Mouse (Mus musculus): Measurements from ENCODE around the gene Morn1. TPM values are rescaled to one million over a fixed set of nuclear protein-coding genes. Genes with fewer than 3 reads are reported as not detected.

Gene Morn1
- total RNA-seq, 2 experiments from 2014 or later: 11.6 to 12.6 TPM

GRCm38 (mm10) chr4:155140795-155141265, 54.5 kb downstream of the Morn1 start:
- no peak for DNase-seq

DNA sequence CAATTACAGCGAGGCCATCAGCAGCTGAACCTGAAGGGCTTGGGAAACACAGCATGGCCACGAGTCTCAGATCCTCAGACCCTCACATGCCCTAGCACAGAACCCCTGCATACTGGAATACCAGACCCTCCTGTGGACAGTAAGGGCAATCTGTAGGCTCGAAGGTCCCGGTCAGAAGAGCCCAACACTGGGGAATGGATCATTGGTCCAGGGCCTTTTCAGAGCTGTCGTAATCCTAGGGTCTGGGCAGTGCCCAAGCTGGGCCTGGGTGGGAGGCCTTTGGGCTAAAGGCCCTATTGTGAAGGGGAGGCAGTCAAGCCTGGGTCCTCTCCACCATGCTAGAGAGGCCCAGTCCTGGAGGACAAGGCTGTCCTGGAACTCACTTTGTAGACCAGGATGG, 56.5 kb downstream of the Morn1 start:
- DNase-seq: no peak

DNA sequence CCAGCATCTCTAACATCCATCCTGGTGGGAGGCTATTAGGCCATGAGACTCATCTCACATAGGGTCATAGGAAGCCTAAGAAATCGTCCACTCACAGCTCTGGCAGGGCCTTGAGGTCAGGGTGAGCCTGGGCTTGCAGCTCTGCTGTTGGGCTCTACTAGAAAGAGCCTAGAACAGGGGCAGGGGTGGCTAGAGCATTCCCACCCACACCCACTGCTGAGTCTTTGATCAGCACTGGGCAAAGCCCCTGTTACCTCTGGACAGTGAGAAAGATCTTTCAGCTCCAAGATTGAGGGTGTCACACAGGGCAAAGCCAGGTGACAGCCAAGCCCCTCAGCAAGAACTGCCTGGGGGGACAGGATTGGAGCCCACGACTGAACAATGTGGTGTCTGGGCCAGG, 57.0 kb downstream of the Morn1 start:
- no peak for DNase-seq

DNA sequence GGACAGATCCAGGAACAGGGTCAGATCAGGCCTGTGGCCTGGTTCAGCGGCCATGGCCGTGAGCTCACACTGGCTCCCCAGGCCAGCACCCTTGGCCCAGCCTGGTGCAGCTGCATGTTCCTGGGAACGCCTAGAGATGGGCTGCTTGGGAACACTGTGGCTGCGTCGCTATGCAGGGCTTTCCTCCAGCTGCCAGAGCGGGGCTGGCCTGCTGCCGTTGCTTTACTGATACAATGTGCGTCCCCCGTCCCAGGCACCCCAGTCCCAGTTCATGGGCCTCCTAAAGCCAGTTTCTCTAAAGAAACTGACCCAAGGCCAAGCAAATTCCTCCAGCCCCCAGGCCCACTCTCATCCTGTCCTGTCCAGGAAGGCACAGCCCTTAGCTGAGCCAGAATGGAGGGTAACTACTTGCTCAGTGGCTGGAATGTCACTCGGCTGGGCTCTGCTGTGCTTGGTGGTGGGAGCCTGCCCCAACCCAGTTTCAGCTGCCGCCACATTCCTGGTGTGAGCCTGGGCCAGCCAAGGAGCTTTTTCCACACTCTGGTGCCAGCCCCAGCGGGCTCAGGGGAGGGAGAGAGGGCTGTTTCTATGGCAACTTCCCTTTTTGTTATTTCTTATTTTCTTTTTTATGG, 57.6 kb downstream of the Morn1 start:
- DNase-seq: peak; percentile 65 to 73

DNA sequence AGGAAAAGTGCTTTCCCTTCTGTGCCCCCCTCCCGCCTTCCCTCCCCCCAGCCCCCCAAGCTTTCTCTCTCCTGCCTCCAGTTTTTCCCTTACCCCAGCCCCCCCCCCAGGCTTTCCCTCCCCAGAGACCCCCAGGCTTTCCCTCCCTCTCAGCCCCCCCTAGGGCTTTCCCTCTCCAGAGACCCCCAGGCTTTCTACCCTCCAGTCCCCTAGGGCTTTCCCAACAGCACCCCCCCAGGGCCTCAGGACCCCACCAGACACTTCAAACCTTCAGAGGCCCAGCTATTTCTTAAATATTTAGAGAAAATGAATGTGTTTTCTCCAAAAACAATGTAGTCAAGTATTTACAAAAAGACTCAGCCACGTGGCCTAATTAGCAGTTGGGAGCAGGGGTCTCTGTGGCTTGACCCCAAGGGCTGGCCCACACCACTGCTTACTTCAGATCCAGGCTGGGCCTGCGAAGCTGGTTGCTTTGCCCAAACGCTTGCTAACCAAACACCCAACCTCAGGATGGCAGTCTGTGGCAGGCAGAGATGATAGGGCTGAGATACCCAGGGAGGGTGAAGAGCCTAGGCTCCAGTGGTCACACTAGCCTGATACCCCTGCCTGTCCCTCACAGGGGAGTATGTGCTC, 58.3 kb downstream of the Morn1 start:
- DNase-seq: no peak

GRCm38 (mm10) chr4:155146107-155146823, 59.9 kb downstream of the Morn1 start:
- no peak for DNase-seq

DNA sequence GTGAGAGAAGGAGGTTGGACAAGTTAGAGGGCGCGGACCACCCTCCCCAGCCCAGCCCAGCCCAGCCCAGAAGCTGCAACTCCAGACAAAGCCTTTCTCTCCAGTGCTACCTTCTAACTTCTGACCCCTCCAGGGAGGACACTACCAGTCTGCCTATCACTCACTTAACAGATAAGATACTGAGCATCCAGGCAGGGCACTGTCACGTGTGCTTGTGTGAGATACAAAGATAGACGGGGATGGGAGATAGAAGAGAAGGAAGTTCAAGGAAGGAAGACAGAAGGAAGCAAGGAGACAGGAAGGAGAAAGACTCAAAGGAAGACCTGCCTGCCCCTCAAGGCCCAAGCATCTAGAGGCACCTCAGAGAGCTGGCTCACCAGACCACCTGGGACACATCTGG, 62.1 kb downstream of the Morn1 start:
- no peak for DNase-seq

GRCm38 (mm10) chr4:155148910-155149698, 62.7 kb downstream of the Morn1 start:
- DNase-seq: no peak

- DNase-seq: no peak
These were observed 63.5 kb downstream of the Morn1 start for GRCm38 (mm10) chr4:155149941-155150275.

DNA sequence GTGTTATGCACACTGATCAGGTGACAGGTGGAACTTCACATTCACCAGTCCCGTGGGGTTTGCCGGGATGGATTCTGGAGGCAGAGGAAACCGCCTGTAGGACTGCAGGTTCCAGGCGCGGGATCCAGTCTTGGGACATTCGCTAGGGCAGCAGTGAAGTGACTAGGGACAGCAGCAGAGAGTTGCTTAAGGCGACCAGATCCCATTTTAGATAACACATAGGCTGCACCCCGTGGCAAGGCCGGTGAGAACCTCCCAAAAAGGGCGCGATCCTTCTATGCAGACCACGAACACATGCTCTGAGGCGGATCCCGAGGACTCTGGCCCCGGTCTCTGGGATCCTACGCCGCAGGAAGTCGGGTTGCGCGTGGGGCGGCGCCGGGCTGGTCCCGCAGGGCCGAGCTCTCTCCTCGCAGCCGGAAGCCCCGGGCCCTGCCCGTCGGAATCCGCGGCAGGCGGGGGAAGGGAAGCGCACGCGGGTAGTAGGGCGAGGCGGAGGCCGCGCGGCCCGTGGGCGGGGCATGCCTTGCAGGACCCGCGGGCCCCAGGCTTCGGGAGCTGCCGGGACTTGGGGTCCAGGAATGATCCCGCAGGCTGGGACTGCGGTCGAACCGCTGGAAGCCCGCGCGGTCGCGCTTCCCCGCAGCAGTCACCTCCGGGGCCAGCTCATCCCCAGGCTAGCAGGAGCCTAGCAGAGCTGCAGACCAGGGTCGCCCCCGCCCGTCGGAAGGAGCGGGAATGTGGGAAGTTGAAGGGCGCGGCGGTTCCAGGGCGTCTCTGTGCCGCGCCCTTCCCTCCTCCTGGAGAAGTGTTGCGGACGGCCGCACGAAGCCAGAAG, 64.1 kb downstream of the Morn1 start:
- DNase-seq: peak; percentile 64 to 69

DNA sequence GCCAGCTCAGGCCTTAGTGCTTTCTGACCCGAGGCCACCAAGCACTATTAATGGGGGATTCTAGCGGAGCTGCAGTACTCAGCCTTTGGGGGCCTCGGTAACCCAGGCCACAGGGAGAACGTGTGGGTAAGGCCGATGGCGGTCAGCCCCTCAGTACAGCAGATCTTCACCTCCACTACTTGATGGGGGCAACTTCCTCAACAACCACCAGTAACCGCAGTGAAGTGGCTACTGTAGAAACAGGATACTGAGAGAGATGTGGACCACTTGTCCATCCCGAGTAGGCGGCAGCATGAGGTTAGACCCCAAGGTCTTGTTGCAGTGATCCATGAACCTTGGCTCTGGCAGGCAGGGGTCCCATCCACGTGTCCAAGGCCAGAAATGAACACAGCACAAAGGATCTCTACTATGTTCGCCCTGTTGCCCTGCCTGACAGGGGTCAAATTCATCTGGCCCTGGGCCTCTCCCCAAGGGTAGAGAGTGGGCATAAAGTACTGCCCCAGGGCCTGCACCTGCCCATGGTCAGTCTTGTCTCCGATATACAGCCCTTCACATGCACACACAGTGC, 64.9 kb downstream of the Morn1 start:
- no peak for DNase-seq

DNA sequence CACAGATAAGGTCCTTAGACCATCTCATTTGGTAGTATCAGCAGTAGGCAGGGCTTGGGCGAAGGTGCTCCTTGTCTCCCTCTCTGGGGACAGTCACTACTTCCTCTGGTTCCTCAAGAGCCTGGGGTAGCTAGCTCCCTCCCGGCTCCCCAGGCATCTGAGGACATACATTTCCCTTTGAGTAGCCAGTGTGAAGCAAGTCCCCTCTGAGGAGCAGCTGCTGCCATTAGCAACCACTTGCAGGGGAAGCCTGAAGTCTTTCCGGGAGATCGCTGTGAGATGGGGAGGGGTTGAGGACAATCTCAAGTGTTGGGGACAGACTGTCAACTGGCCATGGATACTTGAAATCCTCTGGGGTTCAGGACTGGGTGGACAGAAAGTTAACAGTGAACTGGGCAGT, 65.5 kb downstream of the Morn1 start:
- no peak for DNase-seq

DNA sequence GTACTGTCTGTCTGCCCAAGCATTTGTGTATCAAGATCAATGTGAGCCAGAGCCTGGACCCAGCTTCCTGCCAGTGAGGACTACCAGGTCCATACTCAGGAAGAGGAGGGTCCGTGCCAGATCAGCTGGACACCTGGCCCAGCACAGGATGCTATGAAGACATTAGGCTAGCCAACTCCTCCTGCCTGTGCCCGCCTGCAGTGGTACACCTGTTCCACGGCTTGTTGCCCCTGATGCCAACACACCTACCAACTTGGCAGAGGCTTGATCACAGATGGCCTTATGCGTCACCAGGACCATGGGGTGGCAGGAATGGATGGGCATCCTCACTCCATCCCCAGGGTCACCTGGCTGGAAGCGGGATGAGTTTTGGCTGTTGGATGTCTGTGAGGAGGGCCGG, 66.1 kb downstream of the Morn1 start:
- DNase-seq: no peak

DNA sequence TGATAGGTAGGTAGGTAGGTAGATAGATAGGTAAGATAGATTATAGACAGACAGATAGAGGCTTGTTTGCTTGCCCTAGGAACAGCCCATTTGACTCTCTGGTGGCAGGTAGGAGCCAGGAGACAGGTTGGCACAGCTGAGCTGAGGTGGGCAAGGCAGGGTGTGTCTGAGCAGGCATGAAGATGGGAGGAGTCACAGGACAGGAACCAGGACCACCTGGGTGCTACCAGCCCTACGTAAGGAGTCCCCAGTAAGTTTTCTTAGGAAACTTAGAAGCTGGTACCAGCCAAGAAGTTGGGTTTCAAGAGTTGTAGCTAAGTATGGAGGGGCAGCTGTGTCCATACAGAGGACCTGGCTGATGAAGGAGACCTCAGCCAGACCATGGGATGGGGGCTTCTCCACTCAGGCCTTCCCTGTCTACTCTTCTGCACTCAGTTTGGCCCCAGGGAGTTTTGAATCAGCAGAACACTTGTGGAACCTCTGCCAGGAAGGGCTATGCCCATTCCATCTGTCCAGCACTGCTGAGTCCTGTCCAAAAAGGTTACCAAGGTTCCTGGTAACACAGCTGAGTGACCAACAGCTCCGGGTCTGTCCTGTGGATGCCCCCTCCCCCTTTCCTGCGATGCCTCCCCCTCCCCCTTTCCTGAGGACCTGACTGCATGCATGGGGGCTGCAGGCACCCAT, 67.2 kb downstream of the Morn1 start:
- DNase-seq: no peak

DNA sequence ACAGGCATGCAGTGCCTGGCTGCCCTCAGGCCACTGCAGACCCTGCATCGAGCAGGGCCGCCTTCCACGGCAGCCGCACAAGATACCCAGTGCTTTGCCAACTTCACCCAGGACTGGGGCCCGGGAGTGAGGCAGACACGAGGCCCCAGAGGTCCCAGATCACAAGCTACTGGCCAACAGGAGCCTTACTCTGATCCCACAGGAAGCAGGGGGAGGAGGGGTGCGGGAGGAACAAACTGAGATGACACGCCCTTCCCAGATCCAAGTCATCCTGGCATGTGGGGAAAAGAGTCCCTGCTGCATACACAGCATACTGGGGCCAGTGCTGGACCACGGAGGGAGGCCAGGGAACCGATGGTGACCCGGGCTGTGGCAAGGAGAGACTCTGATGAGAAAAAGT, 68.6 kb downstream of the Morn1 start:
- DNase-seq: no peak

DNA sequence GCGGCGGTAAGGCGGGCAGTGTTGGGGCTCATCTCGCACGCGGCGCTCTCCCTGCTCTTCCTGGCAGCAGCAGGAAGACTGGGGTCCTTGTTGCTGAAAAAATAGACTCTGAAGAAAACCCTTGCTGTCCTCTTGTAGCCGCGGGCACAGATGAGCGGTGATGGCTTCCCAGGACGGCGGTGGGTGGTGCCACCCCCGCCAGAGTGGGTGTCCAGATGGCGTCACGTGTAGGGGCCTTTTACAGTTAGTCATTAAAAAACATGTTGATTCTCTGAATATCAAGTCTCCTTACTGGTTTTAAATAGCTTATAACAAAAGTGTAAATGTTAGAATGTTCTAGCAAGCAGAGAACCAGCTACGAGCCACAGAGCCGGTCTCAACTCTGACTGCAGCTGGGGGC, 70.4 kb downstream of the Morn1 start:
- no peak for DNase-seq

DNA sequence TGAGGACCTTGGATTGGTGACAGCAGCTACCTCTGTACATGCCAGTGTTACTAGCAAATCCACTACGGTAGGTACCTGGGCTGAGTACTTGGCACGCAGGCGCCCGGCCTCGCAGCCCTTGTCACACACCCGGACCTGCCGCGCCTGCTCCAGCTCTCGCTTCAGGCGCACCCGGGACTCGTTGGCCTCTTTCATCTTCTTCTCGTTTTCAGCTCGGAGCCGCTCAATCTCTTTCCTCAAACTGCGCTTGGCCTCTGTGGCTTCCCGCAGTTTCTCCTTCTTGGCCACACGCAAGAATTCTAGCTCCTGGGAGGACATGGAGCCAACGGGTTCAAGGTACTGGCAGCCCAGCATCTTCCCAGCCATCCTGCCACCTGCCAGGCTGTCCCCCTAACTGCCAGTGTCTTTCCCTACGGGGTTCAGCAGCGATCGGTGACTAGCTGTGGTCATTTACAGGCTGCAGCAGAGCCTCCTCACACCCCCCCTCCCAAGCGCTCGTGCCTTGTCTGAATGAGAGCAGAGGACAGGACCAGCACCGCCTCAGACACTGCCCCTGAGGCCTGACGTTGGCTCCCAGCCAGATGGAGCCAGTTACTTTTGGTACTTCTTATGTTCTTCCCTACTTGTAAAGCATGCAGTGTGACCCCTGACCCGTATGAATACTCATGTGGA, 71.6 kb downstream of the Morn1 start:
- DNase-seq: no peak

GRCm38 (mm10) chr4:155158543-155158917, 72.2 kb downstream of the Morn1 start:
- DNase-seq: no peak

DNA sequence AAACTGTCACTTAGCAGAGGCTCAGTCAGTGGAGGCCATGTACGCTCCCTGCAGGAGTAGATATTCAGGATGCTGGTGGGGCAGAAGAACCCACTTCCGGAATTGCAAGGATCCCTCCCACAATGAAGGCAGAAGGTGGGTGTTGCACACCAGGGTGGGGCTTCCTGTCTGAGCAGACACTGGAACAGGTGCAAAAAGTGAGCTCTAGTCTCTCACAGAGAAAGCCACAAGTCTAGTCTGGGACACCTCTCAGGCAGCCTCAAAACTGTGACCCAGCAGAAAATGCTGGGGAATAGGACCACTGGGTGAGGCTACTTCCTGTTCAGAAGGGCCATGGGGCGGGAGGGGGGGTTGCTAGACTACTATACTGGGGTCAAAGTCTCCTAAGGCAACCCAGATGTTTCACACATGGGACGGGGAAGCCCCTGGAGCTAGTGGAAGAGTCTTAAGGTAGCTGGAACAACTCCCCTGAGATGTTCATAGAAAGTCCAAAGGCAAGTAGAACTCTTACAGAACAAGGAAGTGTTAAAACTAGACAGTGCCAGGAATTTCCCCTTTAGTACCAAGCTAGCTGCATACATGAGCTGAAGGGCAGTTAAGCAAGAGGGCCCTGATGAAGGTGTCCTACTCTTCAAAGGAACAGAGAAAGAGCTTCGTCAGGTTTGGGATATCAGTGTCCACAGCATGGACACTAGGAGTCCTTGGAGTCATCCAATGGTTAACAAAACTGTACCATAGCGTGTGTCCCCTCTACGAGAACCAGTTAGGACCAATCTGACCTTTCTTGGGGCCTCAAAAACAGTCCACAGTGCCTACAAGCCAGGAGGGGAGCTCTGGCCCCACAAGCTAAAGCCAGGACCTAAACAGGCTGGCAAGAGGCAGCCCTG, 76.3 kb downstream of the Morn1 start:
- DNase-seq: no peak

DNA sequence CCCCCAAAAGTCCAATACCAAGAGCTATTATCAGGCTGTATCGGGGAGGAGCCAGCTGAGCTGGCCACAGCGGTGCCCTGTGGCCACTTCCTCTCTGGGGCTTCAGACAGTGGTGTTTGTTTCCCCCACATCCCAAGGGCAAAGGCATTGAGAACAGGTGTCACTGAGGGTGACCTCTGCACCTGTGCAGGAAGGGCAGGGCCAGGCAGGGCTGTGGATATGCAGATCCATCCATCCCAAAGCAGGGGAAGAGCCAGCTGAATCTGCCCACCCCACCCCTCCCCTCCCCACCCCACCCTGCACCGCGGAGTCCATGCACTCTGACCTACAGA, 76.9 kb downstream of the Morn1 start:
- DNase-seq: no peak

All from layer of hippocampus, postnatal 36 days (tissue).